Mouse (Mus musculus) lung, embryonic 14.5 days (tissue): ENCODE results near the gene Pou2f3. TPM values are rescaled to one million over a fixed set of nuclear protein-coding genes. Genes with fewer than 3 reads are reported as not detected.
A peak's percentile ranks its signal among the peaks of the same experiment; 100 is the strongest.

Source experiments
- ATAC-seq: fragments of 200-750 bp; cut with Nextera tagmentation; 2 replicates; pipeline ENCODE4 v1.8.0; 2017; ENCODE audit warnings: mild to moderate bottlenecking, moderate TSS enrichment, moderate library complexity; ENCODE audit not compliant: insufficient read depth
- DNase-seq: peaks from one replicate; pipeline ENCODE4 v3.0.0-alpha.2; 2015
- H3K27ac ChIP-seq: fragments of 300-500 bp; sonication (generic); 2 replicates; pipeline ENCODE4 v1.5.1; 2014; ENCODE audit warnings: low read depth, mild to moderate bottlenecking, moderate library complexity
- H3K27me3 ChIP-seq: fragments of 300-500 bp; sonication (generic); 2 replicates; pipeline ENCODE4 v1.6.1; 2014; ENCODE audit warnings: low read length, control low read depth; ENCODE audit not compliant: insufficient read depth
- H3K36me3 ChIP-seq: fragments of 300-500 bp; sonication (generic); 2 replicates; pipeline ENCODE4 v1.6.1; 2014; ENCODE audit warnings: control low read depth; ENCODE audit not compliant: insufficient read depth
- H3K4me1 ChIP-seq: fragments of 300-500 bp; sonication (generic); 2 replicates; pipeline ENCODE4 v1.6.1; 2014; ENCODE audit warnings: antibody characterized with exemption, control low read depth; ENCODE audit not compliant: insufficient read depth
- H3K4me2 ChIP-seq: fragments of 300-500 bp; sonication (generic); 2 replicates; pipeline ENCODE4 v1.6.1; 2014; ENCODE audit warnings: mild to moderate bottlenecking
- H3K4me3 ChIP-seq: fragments of 300-500 bp; sonication (generic); 2 replicates; pipeline ENCODE4 v1.5.1; 2014; ENCODE audit warnings: low read depth, low read length
- H3K9ac ChIP-seq: fragments of 300-500 bp; sonication (generic); 2 replicates; pipeline ENCODE4 v1.6.1; 2014
- H3K9me3 ChIP-seq: fragments of 300-500 bp; sonication (generic); 2 replicates; pipeline ENCODE4 v1.6.1; 2016; ENCODE audit warnings: low read depth, low read length, control low read depth
- CTCF ChIP-seq: IDR thresholded peaks from 2 replicates; pipeline ENCODE4 v1.5.1; 2016; ENCODE audit warnings: antibody characterized with exemption, low read depth
- WGBS: fragments of 180-500 bp; shearing (Covaris S2); extraction: QIAGEN DNeasy Blood & Tissue Kit; methylation state at CpG from one replicate; pipeline ENCODE4 v1.1.7; 2014; 5-methylcytosine and 5-hydroxymethylcytosine counted together
- polyA plus RNA-seq: library from polyadenylated mRNA; unstranded; fragments of >200 nt; fragmentation: Nextera tagmentation; extraction: Ambion mirVana; gene quantifications from 2 replicates; pipeline ENCODE4 v1.2.1, GENCODE M21; 2014

Pou2f3 gene
- polyA plus RNA-seq, 1 experiment from 2014 or later: 0.08 TPM

- peak; percentile 29; the same call in 1 of the 2 replicates for ATAC-seq
- no peaks in the 10 kb centered on the region for H3K9me3 ChIP-seq
- peaks cover 47% of the 10 kb centered on the region for H3K36me3 ChIP-seq
- no peak overlapping the region for H3K9ac ChIP-seq
- H3K4me3 ChIP-seq: no peak overlapping the region
- TF ChIP-seq CTCF: no peak
- H3K27me3 ChIP-seq: no peaks in the 10 kb centered on the region
- peaks cover 44% of the 10 kb centered on the region for H3K4me1 ChIP-seq
- peak overlapping the region; percentile 85 for H3K27ac ChIP-seq
- 9% methylated on average over 5 of the region's 5 CpGs for WGBS
- peak overlapping the region; percentile 39 for H3K4me2 ChIP-seq
- peak; percentile 53 for DNase-seq
These were observed 22.1 kb upstream of the Pou2f3 start for GRCm38 (mm10) chr9:43232286-43232685.

GRCm38 (mm10) chr9:43231805-43232204 lies 21.6 kb upstream of the Pou2f3 start:
- WGBS: 24% methylated on average over 4 of the region's 4 CpGs
- TF ChIP-seq CTCF: no peak
- no peak overlapping the region for H3K4me3 ChIP-seq
- ATAC-seq (peak; percentile 91), DNase-seq (peak; percentile 86)
- no peaks in the 10 kb centered on the region for H3K9me3 ChIP-seq
- H3K27me3 ChIP-seq: no peaks in the 10 kb centered on the region
- peaks cover 39% of the 10 kb centered on the region for H3K4me1 ChIP-seq
- peaks cover 51% of the 10 kb centered on the region for H3K36me3 ChIP-seq
- H3K27ac ChIP-seq: peak overlapping the region; percentile 85
- peak overlapping the region; percentile 33; the same call in 1 of the 2 replicates for H3K9ac ChIP-seq
- H3K4me2 ChIP-seq: peak overlapping the region; percentile 39

GRCm38 (mm10) chr9:43230886-43231285 lies 20.7 kb upstream of the Pou2f3 start:
- Histone ChIP-seq H3K27me3 (no peaks in the 10 kb centered on the region), H3K4me2 (peak overlapping the region; percentile 39), H3K4me3 (no peak overlapping the region), H3K36me3 (peaks cover 43% of the 10 kb centered on the region), H3K9me3 (no peaks in the 10 kb centered on the region), H3K27ac (peak overlapping the region; percentile 85), H3K9ac (peak overlapping the region; percentile 33), H3K4me1 (peaks cover 38% of the 10 kb centered on the region)
- peak; percentile 59 for DNase-seq
- ATAC-seq: no peak
- 35% methylated on average over 4 of the region's 4 CpGs for WGBS
- TF ChIP-seq CTCF: no peak

DNA sequence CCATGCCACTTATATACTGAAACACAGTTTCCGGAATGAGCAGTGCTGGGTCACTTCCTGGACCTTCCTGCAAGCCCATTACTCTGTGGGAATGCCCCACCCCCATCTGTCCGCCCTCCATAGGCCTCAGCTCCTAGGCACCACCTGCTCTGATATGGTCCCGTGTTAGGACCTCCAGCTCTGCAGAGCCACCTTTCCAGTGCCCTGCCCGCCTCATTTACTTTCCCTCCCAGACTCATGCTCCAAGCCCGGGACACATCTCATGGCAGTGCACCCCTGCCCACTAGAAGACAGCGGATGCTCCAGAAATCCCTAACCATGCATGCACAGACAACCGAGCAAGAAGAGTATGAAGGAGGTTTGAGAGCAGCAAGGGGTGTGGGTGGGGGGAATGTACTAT lies 19.8 kb upstream of the Pou2f3 start:
- Histone ChIP-seq H3K9ac (no peak overlapping the region), H3K36me3 (peaks cover 36% of the 10 kb centered on the region), H3K9me3 (no peaks in the 10 kb centered on the region), H3K4me2 (no peak overlapping the region), H3K4me3 (no peak overlapping the region), H3K4me1 (peaks cover 40% of the 10 kb centered on the region), H3K27me3 (no peaks in the 10 kb centered on the region), H3K27ac (no peak overlapping the region)
- no peak for TF ChIP-seq CTCF
- ATAC-seq: no peak
- WGBS: 73% methylated on average over 7 of the region's 7 CpGs
- DNase-seq: no peak

GRCm38 (mm10) chr9:43229398-43229895 lies 19.3 kb upstream of the Pou2f3 start:
- ATAC-seq (no peak), DNase-seq (no peak)
- whole genome bisulfite sequencing: 86% methylated on average over 10 of the region's 10 CpGs
- Histone ChIP-seq H3K9ac (no peak overlapping the region), H3K4me1 (peaks cover 40% of the 10 kb centered on the region), H3K9me3 (no peaks in the 10 kb centered on the region), H3K27ac (no peak overlapping the region), H3K27me3 (no peaks in the 10 kb centered on the region), H3K36me3 (peaks cover 31% of the 10 kb centered on the region), H3K4me2 (no peak overlapping the region), H3K4me3 (no peak overlapping the region)
- no peak for TF ChIP-seq CTCF

GRCm38 (mm10) chr9:43228745-43229144 lies 18.6 kb upstream of the Pou2f3 start:
- no peak overlapping the region for H3K4me3 ChIP-seq
- TF ChIP-seq CTCF: no peak
- no peak overlapping the region for H3K4me2 ChIP-seq
- no peaks in the 10 kb centered on the region for H3K27me3 ChIP-seq
- peaks cover 33% of the 10 kb centered on the region for H3K4me1 ChIP-seq
- H3K36me3 ChIP-seq: peaks cover 28% of the 10 kb centered on the region
- ATAC-seq: no peak
- H3K9me3 ChIP-seq: no peaks in the 10 kb centered on the region
- 87% methylated on average over 2 of the region's 2 CpGs for WGBS
- no peak overlapping the region for H3K27ac ChIP-seq
- no peak for DNase-seq
- H3K9ac ChIP-seq: no peak overlapping the region

GRCm38 (mm10) chr9:43227626-43228025 lies 17.5 kb upstream of the Pou2f3 start:
- no peak for ATAC-seq
- peaks cover 22% of the 10 kb centered on the region for H3K4me1 ChIP-seq
- no peak for TF ChIP-seq CTCF
- H3K27ac ChIP-seq: no peak overlapping the region
- no peak for DNase-seq
- no peak overlapping the region for H3K4me2 ChIP-seq
- H3K9ac ChIP-seq: no peak overlapping the region
- H3K27me3 ChIP-seq: no peaks in the 10 kb centered on the region
- no peak overlapping the region for H3K4me3 ChIP-seq
- H3K36me3 ChIP-seq: peaks cover 33% of the 10 kb centered on the region
- no peaks in the 10 kb centered on the region for H3K9me3 ChIP-seq
- WGBS: 74% methylated on average over 8 of the region's 8 CpGs
